Mouse (Mus musculus) 416B (cell line): Measurements from ENCODE around the gene Tubb4b.
A peak's percentile ranks its signal among the peaks of the same experiment; 100 is the strongest.

Experiments
- DNase-seq: peaks from one replicate; pipeline ENCODE4 v3.0.0; 2011; ENCODE audit warnings: low read depth

Gene Tubb4b

DNA sequence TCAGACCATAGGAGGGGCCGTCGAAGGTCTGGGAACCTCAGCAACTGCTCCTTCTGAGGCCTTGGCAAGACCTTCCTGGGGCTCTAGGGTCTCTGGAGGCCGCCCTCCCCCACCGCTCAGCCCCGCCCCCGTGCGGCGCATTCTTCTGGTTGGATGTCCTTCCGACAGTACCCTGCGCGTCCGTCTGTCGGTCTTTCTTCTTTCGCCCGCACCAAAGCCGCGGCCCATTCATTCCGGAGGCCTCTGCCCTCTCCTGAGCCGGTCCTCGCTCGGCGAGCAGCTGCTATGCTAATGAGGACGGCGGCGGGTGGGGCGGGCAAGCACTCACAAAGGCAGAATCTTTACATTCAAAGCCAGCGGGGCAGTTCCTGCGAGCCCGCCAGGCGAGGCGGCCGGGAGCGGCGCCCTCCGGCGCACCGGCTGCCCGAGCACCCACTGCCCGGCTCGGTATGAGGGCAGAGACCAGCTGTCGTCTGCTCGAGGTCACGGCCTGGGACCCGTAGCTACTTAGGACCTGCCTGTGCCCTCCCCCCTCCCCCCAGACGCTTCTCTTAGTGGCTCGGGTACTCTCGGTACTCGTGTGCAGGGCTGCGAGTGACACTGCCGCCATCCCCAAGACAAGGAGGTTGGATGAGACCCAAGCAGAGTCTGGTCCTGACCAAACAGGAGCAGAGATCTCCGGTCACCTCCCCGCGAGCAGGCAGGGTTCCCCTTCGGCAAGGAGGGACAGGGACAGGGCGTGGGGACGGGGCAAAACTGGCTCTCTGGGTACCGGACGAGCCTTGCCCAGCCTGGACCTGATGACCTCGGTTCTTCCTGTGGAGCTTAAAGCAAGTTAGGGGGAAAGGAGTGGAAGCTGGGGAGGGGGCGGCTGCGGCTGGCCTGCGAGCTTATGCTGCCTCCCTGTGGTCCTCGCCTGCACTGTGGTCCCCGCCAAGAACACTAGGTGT lies 38.6 kb downstream of the Tubb4b start:
- no peak for DNase-seq

DNA sequence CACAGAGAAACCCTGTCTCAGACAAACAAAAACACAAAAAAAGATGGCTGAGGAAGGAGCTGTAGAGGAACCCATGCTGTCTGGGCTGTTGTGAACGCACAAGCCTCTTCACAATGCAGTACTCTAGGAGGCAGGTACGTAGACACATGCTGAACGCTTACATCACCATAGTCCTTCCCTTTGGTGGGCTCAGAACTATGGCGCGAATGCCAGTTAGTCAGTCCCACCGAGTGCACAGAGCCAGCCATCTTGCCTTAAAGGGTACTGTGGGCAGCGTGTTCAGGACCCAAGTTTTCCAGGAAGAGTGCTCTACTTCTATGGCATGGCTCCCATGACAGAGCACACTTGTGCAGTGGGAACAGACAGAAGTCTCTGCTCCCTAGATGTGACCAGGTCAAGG lies 40.0 kb downstream of the Tubb4b start:
- DNase-seq = no peak

DNA sequence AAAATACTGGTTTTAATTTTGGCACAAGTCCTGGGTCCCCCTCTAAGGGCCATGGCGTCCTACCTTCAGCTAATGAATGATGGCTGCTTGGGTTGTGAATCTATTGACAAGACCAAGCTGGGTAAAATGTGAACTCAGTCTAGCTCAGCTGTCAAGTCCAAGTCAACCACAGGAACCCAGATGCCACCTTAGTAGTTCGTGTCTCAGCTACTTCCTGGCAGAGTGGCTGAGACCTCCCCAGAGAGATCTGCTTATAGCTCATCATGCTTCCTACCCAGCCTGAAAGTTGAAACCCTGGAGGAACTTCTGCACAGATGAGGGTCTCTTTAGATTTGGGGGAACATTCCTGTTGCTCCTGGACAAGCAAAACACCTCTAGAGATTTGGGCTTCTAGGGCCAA lies 41.2 kb downstream of the Tubb4b start:
- DNase-seq = peak; percentile 46

DNA sequence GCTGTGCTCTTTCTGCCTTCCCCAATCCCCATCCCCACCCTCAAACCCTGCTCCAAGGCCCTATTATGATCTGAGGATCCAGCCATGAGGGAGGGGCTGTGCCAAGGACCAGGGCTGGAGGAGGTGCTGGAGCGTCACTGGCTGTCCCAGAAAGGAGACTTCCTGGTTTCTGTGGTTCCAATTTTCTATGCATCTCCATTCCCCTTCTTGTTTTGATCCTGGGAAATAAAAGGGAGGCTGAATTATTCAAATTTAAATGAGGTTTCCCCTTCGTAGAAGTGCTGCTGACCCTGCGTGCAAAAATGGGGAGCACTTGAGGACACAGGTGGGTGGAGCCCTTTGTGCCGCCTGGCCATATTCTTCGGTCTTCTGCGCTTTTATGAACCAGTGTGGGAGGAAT lies 41.8 kb downstream of the Tubb4b start:
- peak; percentile 26 for DNase-seq

DNA sequence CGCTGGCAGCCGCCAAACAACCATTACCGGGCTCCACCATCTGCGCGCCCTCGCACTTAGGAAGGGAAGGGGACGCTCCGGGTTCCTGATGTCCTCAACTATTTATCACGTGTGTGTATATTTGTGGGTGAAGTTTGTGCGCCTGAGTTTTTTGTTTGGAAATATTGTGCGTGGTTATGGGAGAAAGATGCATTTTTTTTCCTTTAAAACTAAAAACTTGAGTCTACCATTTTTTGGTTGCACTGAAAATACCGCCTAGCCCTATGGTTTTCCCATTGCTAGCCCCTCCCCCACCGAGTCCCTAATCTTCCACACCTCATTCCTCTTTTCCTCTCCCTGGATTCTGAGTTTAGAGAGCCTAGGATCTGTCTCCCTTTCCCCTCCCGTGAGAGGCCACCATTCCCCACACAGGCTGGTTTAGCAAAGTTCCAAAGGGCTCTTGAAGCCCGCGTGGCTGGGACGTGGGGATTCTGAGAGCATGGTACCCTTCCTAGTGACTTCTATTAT lies 42.6 kb downstream of the Tubb4b start:
- DNase-seq = peak; percentile 40

DNA sequence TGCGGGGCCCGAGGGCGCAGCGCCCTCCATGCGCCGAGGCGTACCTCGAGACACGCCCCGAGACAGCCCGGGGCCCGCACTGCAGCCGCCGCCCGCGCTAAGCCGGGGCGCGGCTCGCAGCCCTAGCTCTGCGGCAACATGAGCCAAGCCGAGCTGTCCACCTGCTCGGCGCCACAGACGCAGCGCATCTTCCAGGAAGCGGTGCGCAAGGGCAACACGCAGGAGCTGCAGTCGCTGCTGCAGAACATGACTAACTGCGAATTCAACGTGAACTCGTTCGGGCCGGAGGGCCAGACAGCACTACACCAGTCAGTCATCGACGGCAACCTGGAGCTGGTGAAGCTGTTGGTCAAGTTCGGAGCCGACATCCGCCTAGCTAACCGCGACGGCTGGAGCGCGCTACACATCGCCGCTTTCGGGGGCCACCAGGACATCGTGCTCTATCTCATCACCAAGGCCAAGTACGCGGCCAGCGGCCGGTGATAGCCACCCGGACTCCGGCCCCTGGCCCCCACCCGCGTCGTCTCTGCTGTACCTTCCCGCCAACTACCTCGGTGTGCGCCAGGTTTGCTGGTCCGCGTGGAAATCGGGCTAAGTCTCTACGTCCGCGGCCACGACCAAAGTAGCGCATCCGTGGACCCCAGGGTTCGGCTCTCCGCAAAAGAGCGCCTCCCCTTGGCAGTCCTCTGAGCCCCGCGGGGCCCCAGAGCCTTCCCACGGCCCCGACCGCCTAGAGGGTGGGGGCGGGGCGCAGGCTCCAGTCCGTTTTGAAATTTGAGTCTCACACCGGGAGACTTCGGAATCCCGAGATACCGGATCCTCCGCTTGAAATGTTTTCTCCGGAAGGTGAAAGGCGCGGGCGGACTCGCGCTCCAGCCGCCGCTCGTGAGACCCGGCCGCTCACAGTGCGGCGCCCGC lies 43.3 kb downstream of the Tubb4b start:
- DNase-seq = peak; percentile 80

DNA sequence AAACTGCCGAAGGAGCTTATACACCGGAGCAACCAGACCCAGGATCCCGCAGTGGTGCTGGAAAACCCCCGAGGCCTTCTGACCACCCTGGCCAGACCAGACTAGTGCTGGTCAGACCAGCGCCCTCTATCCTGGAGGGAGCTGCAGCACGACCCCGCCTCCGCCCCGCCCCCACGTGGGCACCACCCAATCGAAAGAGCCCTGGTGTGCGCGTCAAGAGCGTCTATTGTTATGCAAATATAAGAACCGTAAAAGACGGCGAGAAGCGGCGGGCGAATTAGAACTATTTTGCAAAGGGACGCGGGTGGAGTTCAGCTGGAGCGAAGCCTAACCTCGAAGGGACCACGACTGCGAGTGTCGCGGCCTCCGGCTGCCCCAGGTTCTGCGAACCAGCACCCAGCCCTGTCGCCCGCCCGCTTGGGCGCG lies 44.0 kb downstream of the Tubb4b start, which contains the start of gene Nrarp:
Nrarp (plus strand) TSS at position 281 of the 426 bp plus-strand sequence.
- DNase-seq = peak; percentile 98

DNA sequence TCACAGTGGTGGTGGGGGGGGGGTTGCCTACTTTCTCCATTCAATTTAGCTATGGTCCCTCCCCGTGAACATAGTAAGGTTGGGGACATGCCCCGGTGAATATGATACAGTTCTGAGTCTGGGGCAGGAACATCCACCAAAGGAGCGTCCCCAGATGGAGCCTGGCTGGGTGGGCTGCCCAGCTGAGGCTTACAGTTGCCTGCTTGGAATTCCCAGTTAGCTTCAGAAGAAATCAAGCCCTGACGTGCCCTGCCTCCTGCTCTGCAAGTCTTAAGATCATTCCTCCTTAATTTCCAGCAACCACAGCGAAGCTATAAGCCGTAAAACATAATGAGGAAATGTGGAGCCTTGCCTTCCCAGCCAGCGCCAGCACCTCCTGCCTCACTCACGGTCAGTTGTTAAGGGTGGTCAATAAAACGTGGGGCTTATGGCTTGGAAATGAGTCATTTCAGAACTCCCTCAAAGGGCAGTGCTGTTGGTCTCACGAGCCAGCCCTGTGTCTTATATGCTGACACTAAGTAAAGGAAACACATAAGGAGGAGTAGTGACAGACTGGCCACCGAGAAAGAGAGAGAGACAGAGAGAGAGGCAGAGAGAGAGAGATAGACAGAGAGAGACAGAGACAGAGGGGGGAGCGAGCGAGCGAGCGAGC lies 44.8 kb downstream of the Tubb4b start:
- DNase-seq = peak; percentile 65

DNA sequence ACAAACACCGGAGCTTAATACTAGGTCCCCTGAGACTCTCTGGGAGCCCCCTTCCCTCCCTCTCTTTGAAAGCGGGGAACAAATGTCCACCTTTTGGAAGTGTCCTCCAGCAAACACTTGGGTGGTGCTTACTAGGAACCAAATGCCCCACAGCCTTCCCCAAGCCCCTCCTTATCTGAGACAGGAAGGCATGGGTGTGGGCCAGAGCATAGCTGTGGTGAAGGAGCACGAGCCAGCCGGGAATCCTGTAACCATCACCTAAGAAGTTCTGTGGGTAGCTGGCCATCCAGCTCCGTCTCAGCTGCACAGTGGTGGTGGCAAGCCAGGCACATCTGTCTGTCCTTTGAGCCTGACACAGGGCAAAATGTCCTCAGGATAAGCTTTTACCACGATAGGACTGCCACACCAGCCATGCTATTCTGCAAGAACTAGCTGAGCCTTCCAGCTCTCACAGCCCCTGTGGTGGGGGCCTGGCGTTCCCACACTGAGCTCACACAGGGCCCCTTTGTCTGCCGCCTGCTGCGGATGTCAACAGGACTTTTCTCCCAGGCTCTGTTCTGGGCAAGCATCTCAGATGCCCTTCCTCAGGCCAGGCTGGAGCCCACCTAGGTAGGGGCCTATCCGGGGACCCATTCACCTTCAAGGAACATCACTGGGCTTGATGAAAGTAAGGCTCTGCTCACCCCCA lies 46.1 kb downstream of the Tubb4b start:
- DNase-seq = no peak

DNA sequence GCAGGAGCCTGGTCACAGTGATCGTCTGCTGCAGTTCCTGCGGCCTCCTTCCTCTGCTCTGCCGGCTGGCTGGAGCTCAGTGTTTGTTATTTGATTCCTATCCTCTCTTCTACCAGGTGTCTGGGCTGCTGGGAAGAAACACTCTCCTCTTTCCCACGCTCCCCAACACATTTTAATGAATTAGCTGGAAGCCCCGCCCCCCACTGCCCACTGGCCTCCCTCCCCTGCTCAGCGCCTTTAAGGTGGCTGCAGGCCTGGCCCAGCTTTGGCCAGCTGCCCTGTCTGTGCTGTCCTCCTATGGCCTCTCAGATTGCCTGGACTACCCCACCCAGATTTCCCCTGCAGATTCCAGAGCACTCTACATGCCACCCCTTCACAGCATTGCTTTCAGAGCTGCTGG lies 46.8 kb downstream of the Tubb4b start:
- no peak for DNase-seq

DNA sequence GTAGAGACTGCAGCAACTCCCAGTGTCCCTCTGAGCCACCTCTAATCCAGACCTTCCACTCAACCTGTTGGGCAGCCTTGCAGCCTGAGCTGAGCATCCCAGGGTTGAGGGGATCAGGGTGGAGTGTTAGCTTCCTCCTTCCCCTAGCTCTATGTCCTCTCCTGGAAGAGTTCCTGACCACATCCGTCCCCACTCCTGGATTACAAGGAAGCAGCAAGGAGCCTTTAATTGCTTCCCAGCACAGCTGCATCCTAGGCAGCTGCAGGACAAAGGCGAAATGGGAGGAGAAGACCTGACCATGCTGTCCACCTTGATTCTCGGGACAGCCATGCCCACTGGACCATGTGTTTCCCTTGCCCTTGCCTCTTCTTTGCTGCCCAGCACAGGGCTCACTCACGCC lies 47.4 kb downstream of the Tubb4b start:
- no peak for DNase-seq

DNA sequence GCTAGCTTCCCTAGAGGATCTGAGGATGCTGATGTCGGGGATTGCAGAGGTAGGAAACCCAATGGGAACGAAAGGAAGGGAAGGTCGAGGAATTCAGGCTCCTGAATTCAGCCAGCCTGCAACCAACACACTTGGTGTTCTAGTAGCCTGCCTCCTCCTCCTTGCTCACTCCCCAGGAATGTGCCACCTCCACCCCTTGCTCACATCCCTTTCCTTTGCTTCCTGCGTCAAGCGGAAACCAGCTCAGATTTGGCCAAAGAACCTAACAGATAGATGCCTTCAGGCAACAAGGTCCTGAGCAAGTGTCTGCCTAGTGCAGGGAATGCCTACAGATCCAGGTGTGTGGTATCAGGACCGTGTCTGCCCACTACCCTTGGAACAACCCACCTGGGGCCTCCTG lies 47.9 kb downstream of the Tubb4b start:
- no peak for DNase-seq

DNA sequence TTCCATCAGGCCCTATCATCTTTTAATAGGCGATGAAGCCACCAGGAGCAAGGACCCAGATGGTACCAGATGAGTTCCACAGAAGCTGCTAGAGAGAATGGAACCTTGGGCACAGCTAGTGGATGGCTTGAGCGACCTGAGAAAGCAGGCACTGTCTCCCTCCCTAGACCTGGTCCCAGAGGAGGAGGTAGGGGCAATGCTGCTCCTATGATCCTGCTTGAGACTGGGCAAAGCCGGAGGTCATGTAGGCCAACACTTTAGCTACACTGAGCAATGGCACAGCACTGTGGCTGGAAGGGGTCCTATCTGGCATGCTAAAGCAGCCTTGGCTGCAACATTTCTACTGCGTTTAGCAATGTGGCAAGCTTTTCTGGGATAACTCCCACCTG lies 48.8 kb downstream of the Tubb4b start:
- DNase-seq = no peak

DNA sequence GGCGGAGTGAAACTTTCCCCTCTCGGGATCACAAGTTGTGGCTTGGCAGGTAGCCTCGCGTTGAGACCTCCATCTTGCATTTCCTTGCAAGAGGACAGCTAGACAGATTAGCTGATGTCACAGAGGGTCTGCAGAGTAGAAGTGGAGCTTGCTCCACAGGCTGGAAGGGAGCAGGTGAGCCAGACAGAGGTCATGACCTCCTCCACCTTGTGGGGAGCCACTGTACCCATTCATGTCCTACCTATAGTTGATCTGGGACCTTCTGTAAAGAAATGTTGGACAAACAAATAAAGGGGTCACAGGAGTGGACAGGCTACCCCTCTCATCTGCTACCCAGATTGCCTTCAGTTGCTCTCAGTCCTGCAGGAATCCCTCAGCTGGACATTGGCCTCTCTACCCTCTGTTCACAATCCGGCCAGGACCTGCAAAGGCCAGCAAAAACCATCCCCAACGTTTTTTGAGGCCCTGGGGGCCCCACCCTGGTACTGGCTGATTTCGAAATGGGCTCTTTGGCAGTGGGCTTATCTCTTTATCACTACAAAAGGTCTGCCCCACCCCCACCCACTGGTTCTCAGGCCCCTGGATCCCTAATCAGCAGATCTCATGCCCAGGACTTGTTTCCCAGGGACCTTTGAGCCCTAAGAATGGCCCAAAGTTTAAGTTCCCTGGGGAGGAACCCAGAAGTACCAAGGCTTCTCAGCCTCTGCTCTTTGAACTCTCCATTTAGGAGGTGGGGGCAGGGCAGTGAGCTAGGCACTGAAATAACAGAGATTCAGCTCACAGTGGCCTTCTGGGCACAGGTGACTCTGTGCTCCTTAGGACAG lies 49.4 kb downstream of the Tubb4b start:
- peak; percentile 36 for DNase-seq

DNA sequence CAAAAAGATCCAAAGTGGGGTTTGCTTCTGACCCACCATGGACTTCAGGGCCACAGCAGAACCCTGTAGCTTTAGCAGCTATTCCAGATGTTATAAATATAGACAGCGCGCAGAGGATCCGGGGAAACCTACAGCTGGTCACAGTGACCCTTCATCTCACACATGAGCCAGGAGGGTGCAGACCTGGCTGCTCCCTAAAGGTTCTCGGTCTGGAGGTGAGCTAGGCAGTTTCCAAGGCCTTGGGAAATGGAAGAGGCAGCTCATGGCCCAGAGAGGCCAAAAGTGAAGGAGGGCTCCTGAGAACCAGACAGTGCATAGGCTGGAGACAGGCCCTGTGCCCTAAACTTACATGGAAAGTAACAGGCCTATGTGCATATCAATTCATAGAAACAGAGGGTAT lies 50.7 kb downstream of the Tubb4b start:
- no peak for DNase-seq

DNA sequence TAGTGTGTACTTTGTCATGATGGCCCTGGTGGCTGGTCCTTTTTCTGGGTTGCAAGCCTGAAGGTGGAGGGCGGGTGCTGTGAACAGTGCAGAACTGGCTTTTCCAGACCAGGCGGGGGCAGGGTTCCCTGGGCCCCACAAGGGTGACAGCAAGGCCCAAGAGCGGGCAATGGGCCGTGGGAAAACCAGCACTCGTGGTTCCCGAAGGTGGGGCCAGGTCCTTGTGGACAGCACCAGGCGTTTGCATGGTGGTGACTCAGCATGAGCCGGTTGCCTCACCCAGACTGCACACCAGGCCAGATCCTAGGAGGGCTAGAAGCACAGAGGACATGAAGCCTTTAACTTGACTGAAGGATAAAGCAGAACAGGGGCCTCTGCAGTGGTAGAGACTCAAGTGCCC lies 51.9 kb downstream of the Tubb4b start:
- peak; percentile 79 for DNase-seq
